Mouse (Mus musculus) mouse embryonic stem cell (cell line): ENCODE measurements around the gene C2cd5.
"Not testable (repeated sequence)": the region's sequence is repeated elsewhere in the genome, so short reads cannot be mapped to it uniquely, and the experiment has no call there.

Experiments
- in situ Hi-C, 2 experiments: fragments of 300-500 bp; cut with MboI; formaldehyde crosslinking; loops; 1 replicate in 1 of 2; 3 replicates in 1 of 2; pipeline ENCODE4 v1.14.3; 2019 to 2020; ENCODE audit warnings: low sequenced_read_pairs in 2 of 2, low pct_unique_long_range_greater_than_20kb in 1 of 2, mixed read lengths in 1 of 2; ENCODE audit not compliant: unreplicated experiment in 1 of 2

Gene C2cd5

GRCm38 (mm10) chr6:143049791-143050555 is 50.0 kb downstream of the C2cd5 start:
- in situ Hi-C loops: no loop called here

DNA sequence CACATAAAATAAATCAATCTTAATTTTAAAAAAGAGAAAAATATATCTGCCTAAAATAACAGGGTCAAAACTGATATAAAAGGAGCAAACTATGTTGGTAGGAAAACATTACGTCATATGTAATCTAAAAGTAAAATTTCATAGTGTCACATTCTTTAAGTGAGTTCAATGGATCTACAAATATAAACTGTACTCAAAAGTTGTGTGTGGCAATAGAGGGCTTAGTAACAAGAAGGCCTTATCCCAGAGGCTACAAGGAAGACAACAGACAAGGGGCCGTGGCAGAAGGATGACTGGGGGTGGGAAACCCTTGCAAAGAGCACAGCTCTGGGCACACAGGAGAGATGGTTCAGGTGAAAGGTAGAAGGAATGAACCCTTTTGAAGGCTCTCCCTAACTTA is 50.8 kb downstream of the C2cd5 start:
- in situ Hi-C loops: no loop called here

GRCm38 (mm10) chr6:143047538-143048258 is 52.2 kb downstream of the C2cd5 start:
- in situ Hi-C loops: no loop called here

GRCm38 (mm10) chr6:143041578-143041977 is 58.4 kb downstream of the C2cd5 start:
- in situ Hi-C loops: no loop called here

- in situ Hi-C loops: loop anchor here in 1 of 2 experiments (5.0 kb wide), 1 partner anchor 67 kb away; the partner anchor contains the start of gene C2cd5
Observed at GRCm38 (mm10) chr6:143035261-143035660, 64.7 kb downstream of the C2cd5 start.

DNA sequence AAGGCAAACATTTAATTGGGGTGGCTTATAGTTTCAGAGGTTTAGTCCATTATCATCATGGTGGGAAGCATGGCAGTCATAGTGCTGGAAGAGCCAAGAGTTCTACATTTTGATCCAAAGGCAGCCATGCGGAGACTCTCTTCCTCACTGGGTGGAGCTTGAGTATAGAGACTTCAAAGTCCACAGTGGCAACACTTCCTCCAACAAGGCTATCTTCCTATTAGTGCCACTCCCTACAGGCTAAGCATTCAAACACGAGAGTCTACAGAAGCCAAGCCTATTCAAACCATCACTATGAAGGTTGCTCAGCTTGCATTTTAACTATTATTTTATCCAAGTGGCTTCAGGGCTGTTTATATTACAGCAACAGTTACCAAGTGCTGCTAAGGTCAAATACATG is 65.4 kb downstream of the C2cd5 start:
- in situ Hi-C loops: no loop called here

- in situ Hi-C loops: no loop called here
Observed at GRCm38 (mm10) chr6:143030521-143030920, 69.4 kb downstream of the C2cd5 start.

- in situ Hi-C loops: no loop called here
Observed at GRCm38 (mm10) chr6:143027896-143028295, 72.0 kb downstream of the C2cd5 start.

- in situ Hi-C loops: no loop called here
Observed at GRCm38 (mm10) chr6:143027402-143027801, 72.5 kb downstream of the C2cd5 start.

DNA sequence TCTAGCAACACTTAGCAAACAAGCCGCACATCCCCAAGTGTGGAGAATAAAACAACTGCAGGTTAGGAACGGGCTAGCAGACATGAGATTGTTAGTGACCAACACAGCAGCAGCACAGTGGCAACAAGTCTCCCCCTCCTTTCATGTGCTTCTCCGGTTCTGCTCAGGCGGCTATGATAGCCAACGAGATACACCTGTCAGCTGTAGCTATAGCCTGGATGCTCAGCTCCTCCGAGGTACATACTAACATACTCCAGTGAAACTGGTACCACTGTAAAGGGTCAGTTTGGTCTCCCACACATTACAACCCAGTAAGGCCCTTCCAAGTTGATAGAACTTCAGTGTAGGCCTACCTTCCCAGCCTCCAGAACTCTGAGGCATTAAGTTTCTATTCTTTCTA is 76.2 kb downstream of the C2cd5 start:
- in situ Hi-C loops: no loop called here

- in situ Hi-C loops: no loop called here
Observed at GRCm38 (mm10) chr6:143021756-143022155, 78.2 kb downstream of the C2cd5 start.

GRCm38 (mm10) chr6:143020647-143021046 is 79.3 kb downstream of the C2cd5 start:
- in situ Hi-C loops: no loop called here

DNA sequence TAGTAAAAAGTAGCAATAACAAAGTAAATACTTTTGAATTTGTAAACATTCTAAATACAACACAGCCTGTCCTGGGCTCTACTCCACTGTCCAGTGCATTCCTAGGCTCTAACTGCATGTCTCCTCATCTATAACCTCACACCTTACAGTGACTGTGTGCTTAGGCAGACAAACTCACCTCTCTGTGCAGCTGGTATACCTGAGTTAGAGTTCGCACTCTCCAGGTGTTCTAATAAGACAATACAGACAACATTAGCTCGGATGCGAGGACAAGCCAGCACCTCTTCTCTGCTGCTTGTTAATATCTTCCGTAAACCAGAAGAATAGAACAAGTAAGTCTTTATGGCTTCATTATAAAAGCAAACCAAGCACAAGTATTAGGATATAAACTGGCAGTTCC is 79.8 kb downstream of the C2cd5 start:
- in situ Hi-C loops: no loop called here

DNA sequence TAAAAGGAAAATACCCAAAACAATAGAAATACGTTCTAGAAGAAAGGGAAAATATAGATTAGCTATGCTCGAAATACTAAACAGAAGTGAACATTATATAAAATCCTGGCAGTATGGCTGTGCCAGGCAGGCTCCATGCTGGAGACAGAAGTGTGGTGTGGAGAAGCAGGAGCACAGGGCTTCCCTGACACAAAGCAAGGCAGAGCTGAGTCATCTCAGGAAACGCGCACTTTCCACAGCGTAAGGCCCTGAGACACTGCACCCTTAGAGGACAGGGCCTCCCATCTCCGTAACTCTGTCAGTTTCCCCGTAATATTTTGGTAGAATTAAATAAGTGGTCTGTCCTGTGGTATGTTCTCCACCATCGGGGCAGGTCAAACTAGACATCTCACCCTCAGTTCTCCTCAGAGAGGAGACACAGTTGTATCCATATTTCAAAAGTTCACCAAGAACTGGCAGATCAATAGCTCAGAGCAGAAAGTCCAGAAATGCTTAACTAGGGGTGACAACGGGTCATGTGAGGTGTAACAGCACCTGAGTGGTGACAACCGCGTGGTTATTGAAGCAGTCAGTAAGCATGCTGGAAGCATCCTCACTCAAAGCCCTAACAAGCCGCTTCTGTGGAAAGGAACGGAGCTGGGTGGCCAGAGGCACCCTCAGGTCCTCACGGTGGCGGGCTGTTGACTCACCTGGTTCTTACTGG is 87.3 kb downstream of the C2cd5 start:
- in situ Hi-C loops: no loop called here

DNA sequence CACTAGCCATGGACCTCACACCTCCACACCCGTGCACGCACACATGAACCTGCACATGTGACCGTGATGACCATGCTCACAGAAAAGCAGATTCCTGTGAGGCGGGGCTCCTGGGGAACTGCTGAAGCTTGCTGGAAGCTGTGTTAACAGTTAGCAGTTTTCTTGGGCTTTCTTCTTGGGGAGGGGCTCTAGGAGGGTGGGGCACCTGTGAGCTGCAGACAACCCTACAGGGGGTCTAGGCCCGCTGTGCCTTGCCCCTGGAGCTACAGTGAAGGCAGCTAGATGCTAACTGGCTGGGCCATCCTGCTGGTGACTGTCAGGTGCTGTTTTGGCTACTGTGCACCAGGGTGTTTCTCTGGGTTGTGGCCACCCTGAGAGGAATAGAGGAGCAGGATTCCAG is 91.1 kb downstream of the C2cd5 start:
- in situ Hi-C loops: no loop called here

DNA sequence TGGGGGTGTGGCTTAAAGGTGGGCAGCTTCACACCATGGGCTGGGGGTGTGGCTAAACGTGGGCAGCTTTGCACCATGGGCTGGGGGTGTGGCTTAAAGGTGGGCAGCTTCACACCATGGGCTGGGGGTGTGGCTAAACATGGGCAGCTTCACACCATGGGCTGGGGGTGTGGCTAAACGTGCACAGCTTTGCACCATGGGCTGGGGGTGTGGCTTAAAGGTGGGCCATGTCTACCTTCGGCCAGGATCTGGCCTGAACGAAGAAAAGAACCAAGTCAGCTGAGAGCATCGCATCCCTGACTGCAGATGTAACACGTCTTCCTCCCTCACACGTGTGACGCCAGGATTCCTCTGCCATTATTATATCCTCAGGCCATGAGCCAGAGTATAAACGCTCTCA is 94.7 kb downstream of the C2cd5 start:
- in situ Hi-C loops: not testable (repeated sequence)

GRCm38 (mm10) chr6:143004801-143005200 is 95.1 kb downstream of the C2cd5 start:
- in situ Hi-C loops: no loop called here

- in situ Hi-C loops: loop anchor here in 1 of 2 experiments (25.0 kb wide), 1 partner anchor 486 kb away; the partner anchor contains the start of gene Ldhb
Observed at GRCm38 (mm10) chr6:142998221-142998999, 101.5 kb downstream of the C2cd5 start.
